Mouse (Mus musculus): ENCODE data around the gene Accsl.

Accsl gene

DNA sequence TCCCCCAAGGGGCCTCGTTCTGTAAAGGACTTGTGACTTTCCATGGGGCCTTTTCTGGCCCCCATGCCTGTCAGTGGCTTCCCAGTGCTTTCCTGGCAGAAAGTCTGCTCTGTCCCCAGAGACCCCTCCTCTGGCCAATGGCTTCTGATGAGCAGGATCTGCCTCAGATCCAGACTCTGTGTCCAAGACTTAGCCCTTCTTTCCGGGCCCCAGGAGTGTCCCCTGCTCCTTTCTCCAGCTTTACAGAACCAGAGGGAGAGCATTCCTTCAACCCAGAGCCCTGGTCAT lies 5.2 kb upstream of the Accsl start:
- DNase-seq: no peak

DNA sequence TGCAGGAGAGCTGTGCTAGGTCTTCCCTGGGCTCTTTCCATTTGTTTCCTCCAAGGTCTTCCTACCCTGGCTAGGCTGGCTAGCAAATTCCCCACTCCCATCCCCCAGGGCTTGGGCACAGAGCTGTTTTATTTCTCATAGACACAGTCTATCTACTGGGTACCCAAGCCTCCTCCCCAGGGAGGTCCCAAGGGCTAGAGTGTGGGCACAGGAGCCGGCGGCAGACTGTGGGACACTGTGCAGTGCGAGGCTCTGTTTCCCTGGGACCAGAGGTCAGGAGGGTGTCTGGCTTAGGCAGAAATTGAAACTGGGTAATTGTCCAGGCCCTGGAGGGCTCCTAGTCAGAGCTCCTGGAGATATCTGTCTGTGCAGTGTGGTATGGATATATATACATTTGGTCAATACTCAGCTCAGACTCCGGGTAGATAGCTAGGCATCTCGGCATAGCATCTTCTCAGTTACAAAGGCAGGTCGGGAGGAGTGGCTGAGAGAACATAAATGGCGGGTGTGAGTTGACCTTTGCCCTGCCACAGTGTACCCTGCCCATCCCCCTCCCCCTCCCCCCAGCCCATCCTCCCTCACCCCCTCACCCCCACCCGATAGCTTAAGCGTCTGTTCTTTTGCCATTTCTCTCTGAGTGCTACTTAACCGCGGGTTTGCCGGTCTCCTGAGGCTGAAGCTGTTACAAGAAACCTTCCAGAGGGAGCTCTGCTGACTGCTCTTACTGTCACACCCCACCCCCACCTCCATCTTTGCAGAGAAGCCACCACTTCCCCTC lies 4.7 kb upstream of the Accsl start:
- no peak for DNase-seq

DNA sequence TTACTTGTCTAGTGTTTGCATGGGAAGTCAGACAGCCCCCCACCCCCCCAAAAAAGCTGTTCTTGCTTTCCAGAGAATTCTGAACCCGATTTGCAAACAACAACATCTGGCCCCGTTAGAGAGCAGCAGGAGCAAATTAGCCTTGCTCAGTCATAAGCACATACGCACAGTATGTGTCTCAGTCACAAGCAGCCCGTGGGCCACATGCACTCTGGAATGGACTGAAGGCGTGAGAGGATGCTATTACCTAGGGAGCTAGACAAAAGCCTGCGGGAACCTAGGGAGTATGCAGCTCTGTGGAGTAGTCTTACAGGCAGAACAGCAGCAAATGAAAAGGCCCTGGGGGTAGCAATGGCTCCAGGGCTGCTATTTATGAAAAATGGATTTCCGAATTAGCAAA lies 3.3 kb upstream of the Accsl start:
- no peak for DNase-seq

DNA sequence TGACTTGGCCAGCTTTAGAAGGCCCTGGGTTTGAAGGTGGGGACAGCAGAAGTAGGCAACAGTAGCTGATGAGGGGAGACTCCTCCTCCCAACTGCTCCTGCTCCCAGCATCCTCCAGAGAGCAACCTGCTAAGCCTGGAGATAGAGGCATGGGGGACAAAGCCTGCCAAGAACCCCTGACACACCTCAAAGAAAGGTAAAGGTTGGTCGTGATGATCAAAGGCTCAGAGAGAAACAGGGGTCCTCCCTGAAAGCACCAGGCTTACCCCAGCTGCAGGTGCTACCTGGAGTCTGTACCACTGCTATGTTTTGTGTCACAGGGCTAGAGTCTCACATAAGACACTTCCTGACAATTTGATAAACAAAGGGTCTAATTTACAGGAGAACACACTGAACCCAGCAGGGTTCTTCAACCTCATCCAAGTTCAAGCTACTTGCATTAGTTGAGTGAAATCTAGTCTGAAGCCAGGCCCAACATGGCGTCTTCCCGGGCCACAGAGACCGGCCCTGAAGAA lies 2.5 kb upstream of the Accsl start:
- DNase-seq: no peak

DNA sequence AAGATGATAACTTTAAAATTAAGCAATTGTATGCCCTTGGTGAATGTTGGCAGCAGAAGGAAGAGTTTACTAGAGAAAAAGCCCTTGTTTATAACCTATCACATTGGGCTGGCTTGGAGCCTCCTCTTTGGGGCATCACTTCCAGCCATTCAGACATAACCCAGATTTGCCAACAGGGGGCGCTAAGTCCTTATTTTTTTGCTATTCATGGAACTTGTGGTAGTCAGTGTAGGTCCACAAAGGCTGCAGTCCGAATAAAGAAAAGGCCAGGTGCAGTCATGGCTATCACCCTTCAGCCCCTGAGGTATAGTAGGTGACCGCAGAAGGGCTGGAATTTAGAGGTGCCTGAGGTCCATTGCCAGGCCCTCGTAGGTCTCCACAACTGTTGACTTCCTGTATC lies 1.9 kb upstream of the Accsl start:
- DNase-seq: peak; percentile 83

DNA sequence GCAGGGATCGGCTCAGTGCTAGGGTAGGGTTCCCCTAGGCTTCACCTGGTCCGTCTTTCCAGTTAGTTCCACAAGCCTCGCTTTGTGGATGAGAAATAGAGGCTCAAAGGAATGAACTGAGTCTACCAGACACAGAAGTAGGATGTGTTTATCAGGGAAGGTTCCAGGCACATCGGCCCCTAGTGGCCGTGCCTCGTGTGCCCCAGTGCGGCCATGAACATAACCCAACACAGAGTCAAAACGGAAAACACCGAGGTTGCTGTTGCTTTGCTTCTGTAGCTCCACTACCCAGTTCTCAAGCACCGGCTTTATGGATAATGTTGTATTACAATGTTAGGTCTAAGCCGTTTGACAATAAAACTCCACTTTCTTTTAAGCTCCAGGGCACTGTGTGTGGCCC lies 391 bp downstream of the Accsl start:
- DNase-seq: no peak

DNA sequence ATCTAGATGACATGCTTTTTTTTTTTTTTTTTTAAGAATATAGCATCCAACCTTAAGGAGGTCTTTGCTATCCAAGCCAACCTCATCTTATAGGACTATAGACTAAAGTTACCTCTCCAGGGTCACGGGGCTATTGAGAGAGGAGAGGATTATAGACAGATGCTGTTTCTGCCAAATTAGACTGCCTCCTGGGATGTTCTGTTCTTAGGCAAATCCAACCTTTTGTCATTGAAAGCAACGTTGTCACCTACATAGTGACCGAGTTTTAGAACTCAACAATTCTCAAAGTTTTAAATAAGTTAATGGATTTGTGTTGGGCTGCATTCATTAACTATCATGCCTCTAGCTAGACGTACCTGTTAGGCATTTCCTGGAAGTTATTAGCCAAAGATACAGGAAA lies 5.7 kb downstream of the Accsl start:
- DNase-seq: no peak

DNA sequence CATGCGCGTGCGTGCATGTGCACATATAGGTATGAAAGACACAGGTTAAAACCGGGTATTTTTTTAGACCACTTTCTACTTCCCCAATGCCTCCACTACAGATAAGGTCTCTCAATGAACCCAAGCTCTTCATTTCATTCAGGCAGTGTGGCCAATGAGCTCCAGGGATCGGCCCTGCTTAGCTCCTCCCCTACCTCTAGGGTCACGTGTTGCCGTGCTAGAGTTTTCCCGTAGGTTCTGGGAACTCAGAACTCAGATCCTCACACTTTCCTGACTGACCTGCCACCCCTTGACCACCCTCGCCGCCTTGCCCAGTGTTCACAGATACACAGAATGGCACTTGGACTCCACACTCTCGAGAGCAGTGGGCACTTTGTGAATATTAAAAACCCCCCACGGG lies 10.1 kb downstream of the Accsl start:
- no peak for DNase-seq

DNA sequence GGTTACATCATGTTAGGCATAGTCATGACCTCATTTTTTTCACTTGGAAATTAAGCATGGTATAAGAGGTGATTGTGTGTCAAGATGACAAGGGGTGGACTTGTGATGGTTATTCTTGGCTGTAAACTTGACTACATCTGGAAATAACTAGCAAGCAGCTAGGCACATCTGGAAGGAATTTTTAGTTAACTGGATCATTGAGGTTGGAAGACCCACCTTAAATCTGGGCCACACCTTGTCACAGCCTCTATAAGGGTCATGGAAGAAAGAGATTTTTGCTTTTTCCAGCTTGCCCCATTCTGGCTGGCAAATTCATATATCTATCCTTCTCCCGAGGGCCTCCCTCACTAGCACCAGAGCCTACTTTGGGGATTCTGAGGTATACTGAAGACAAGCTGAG lies 17.7 kb downstream of the Accsl start:
- no peak for DNase-seq

DNA sequence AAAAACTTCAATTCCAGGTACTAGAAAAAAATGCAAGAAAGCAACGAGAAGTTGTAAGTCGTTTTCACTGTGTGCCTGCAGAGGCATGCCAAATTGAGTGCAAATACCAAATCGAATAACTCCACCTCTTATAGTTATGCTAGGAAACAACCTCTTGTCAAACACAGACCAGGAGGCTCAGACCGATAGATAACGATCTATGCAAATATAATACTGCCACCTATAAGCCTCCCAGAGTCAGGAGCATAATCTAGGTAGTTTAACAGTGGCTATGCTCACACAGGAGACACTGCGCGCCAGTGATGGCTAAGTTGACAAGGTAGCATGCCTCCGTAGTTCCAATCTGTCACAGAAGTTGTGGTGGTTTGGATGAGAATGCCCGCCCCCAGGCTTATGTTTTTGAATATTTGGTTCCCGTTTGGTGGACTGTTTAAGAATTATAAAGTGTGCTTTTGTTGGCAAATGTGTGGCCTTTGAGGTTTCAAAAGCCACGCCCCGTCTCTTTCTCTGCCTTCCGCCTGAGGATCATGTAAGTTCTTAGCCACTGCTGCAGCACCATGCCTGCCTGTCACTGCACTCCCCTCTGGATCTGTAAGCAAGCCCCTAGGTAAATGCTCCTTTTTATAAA lies 18.5 kb downstream of the Accsl start:
- DNase-seq: peak; percentile 28

DNA sequence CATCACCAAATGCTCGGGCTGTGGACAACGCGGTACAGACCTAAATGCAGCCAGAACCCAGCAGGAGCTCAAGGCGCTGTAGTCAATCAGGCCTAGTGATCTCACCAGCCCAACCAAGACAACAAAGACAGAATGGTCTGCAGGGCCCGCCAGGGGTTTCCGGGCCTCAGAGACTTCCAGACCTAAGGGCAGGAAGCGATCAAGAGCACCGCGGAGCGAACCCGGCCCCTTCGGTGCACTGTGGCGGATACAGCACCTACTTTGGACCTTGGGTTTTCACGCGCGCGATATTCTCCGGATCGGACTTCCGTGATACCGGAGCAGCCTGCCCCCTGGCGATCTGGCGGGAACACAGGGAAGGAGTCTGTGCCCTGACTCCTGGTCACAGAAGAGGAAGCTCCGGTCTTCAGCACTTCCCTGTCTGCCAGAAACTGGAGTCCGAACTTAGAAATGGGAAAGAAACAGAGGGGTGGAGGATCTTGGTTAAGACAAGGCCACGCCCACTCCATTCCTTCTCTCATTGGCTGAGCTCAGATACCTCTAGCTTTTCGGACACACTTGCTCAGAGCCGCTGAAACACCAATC lies 19.4 kb downstream of the Accsl start, which contains the start of gene Accs:
Gene Accs, minus strand, starts transcription at position 439 of the 585 bp plus-strand sequence.
- peak; percentile 89 for DNase-seq

DNA sequence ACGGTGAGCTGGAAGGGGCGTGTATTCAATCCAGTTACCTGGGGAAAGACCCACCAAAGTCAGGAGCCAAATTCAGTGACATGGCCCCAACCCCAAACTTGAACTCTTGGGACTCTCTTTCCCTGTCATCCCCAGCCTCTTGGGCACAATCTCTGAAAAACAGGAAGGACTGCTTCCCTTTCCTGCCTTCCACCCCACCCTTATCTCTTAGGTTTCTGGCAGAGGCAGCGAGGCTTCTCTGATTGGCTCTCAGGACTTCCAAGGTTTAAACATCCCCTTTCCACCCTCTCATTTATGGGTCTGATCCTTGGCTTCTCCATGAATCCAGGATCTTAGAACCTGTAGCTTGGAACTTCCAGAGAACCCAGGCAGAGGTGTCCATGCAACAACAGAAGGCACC lies 27.6 kb downstream of the Accsl start:
- DNase-seq: peak; percentile 10

DNA sequence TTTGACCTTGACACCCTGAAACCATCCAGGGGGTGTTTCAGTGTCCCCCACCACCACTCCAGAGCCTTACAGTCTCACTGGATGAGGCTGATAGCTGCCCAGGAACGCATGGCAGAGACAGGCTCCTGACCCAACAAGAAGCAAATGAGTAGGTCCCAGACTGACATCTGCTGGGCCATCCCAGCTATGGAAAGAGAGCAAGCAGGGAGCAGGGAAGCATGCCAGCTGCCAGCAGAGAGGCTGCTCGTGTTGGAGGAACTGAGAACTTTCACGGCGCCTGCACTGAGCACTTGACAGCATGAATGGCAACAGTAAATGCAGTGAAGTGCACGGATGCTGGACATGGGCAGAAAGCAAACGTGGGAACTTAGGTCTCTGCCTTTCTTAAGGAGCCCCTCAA lies 28.8 kb downstream of the Accsl start:
- no peak for DNase-seq

DNA sequence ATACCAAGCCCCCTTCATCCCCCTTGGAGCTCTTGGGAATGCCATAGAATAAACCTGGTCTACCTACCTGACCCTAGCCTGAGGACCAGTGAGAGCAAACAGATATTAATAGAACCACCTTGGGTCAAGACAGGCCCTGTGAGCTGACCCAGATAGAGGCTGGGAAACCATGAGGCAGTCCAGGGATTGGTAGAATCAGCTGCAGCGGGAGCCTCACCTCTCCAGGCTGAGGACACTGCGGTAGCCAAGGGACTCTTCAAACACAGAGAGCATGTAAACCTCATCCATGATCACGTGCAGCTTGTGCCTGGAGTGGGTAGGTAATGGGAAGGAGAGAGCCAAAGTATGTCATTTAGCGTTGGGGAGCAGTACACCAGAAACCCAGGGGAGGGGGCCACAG lies 30.0 kb downstream of the Accsl start:
- no peak for DNase-seq

DNA sequence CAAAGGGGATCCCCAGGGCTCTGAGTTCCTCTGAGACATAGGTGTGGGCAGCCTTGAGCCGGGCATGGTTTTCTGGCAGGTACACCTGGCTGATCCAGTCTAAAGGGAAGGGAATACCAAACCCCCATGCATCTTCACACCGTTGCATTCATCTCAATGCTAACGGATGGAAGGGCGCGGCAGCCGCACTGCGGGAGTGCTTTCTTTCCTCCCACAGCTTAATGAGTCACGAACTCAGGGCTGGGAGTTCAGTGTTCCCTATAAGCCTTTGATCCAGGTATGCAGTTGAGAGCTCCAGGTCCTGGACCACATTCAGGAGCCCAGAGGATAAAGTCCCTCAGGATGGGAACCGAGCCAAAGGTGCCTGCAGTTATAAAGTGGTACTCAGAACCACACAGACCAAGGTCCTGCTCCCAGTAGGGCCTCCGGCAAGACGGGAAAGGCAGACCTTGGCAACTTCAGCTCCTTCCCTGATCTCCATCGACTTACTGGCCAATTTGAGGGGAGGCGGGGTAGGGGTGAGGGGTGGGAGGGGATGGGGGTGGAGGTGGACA lies 32.6 kb downstream of the Accsl start:
- DNase-seq: no peak

DNA sequence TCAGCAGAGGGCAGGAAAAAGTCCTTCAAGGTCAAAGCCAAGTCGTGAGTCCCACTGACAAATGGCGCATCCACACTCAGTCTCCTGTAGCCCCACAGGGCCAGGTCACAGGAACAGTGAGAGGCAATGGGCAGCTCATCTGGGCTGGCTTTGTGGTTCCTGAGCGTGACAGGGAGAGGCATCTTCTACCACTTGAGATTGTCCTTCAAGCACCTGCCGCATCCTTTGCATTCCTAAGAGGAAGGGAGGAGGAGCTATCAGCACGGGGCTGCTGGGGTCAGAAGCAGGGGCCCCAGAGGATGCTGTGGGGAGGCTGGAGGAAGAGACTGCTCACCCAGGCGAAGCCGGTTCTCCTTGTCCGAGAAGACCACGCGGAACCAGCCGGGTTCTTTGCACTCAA lies 33.4 kb downstream of the Accsl start:
- no peak for DNase-seq

DNA sequence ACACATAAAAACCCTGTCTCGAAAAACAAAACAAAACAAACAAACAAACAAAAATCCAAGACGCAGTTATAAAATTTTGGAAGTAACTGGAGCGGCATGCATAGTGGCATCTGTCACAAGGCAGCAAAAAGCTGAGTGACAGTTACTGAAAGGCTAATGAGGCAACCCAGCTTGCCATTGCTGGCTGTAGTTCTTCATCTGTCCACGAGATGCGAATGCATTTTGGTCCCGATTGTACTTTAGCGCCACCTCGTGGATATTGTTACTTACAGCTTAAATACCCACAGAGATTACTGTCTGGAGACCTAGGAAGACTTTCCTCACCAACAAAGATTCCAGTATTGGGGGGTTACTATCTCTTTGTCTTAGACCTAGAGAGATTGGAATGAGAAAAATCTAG lies 45.4 kb downstream of the Accsl start:
- peak; percentile 94 for DNase-seq

DNA sequence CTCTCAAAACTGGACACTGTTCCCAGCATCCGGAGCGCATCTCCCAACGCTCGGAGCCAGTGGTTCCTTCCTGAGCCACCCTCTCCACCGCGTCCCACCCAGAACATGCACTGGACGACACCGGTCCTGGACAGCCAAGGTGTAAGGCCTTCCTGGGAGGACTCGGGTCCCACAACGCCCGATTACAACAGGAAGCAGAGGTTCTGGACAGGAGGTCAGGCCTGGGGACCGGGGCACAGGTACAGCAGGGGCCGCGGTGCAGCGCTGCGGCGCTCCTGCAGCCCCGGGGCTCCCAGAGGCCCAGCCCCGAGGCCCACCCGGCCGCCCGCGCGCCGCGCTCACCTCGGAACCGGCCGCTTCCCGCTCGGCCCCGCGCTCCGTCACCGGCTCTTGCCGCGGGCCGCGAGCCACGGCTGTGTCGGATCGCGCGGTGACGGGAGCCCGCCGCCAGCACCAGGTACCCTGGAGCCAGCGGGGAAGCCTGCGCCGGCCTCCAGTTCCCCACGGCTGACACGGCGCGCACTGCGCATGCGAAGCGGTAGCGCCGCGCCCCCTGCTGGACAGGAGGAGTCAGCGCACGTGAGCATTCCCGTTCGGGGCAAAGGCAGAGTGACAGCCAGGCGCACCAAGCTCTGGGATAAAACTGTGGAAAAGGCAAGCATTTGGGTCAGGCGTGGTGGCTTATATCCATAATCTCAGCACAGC lies 46.8 kb downstream of the Accsl start, which contains the start of gene Ext2:
Gene Ext2, minus strand, starts transcription at position 524 of the 705 bp plus-strand sequence.
- DNase-seq: peak; percentile 89

DNA sequence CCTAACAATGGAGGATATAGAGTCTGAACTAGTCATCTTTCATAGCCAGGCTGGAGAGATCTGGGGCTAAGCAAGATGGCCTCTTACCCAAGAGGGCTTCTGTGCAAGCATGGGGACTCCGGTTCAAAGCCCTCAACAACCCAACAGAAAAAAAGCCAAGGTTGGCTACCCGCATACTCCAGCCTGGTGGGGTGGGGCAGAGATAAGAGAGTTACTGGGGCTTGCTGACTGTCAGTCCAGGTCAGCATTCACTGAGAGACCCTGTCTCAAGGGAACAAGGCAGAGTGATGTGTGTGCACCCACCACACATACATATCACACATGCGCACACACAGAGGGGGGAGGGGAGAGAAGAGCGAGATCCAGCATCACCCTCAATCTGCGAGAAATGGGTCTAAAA lies 51.2 kb downstream of the Accsl start:
- DNase-seq: no peak

DNA sequence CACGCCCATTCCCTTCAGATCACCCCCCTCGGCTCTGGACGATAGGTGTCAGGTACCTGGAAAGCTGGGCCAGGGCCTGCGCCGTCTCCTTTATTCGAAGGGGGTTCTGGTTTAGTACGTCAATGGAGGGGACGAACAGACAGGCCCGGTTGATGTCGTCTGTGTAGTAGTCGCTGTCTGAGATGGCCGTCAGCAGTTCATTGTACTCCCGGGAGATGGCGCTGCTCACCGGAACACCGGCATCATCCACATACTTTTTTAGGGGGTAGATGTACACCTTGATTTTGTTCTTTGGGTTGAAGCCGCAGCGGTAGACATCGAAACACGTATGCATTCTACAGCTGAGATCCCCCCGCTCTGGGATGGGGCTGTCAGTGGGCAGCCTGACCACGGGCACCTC lies 55.6 kb downstream of the Accsl start:
- no peak for DNase-seq

DNA sequence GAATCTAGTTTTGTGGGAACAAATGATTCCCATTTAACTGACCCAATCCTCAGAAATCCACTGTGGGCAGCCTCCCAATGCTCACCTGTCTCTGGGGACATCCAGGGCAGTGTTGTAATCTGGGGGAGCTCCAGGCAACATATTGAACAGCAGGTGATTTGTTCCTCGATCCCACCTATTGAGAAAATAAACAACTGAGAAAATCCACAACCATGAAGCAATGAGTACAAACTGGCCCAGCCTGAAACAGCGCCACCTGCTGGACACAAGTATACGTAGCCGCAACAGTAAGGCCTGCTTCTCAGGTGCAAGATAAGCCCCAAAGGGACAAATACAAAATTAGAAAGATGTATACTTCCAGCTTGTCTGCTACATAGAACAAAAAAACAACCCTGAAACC lies 57.1 kb downstream of the Accsl start:
- peak; percentile 75 for DNase-seq

DNA sequence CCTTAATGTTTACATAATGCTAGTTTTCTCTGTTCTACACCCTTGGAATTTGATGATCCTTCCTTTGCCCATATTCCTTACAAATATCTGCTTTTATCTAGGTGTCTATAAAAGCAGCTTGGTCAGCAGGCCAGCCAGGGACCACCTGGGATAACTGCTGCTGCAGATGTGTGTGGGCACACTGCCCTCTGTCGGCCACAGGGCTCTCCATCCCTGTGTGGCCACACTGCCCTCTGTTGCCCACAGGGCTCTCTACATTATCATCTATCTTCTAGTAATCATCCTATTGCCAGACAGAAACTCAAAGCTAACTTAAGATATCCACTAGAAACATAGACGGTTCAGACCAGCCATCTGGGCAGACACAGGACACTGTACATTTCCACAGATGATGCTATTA lies 59.0 kb downstream of the Accsl start:
- peak; percentile 65 for DNase-seq

DNA sequence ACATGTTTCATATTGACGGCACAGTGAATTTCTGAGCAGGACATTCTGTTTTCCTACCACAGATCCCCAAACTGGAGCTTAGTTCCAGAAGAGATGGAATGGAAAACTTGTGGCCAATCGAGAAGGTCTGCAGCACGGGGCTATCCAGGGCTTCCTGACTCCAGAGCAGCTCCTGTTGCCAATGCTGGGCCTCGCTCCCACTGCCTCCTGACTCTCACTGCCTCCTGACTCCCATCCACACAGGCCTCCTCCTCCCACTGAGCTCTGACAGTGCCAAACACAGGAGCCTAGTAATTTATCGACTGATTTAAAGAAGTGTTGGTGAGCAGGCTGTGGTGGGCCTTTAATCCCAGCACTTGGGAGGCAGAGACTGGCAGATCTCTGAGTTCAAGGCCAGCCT lies 60.9 kb downstream of the Accsl start:
- no peak for DNase-seq

Data from lung, postnatal 36 days (tissue).